Comparison of ENCODE assay signal across 21 mouse cellular contexts in the genomic region with DNA sequence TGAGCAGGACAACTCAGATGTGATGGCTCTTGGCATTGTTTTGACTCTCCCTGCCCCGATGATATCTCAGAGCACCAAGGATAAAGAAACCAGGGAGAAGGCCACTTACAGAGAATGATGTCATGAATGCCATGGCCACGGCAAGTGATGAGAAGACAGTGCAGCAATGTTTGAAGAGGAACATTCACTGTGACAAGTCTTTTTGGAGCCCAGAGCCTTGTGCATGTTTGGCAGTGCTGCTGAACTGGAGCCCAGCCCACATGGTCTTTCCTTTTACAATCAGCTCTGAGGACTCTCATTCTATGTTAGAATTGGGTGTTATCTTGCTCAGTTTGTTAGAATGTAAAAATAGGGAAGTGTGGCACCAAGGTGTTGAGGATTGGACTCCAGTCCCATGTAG. TPM values are rescaled to one million over a fixed set of nuclear protein-coding genes. Genes with fewer than 3 reads are reported as not detected.
DNase-seq lines count a peak whose midpoint lies in the region; ATAC-seq and TF ChIP-seq lines count a peak whose summit lies in the region.
"Had no signal": no experiment of that assay in that cellular context is flagged by ENCODE, and none has a peak within 500 bp of the region (broad histone marks: within the 10 kb centered on the region; RNA-seq: fewer than 3 reads in every experiment).

No protein-coding gene starts in this region.

- peak; percentile 75 for DNase-seq in adrenal gland, adult 8-10 months
- DNase-seq in adrenal gland, postnatal 25 days: no peak
- no peak for DNase-seq in heart, postnatal 0 days (ENCODE audit: low spot score)
- no peak for DNase-seq in heart, adult 9 months (ENCODE audit: low spot score in 2 of 2)
- DNase-seq in MEL-GATA-1-ER (ENCODE audit: extremely low read depth, low read depth): peak; percentile 33
- peak; percentile 65 to 67 for DNase-seq in adrenal gland, postnatal 36 days
- DNase-seq in lung, adult 18-20 months: no peak
- DNase-seq: cerebellum, adult 11-12 months; cerebellum, adult 9-10 months; gastrocnemius, postnatal 10 days; heart, postnatal 10 days; heart, postnatal 4 days; kidney, adult 8-10 months had no signal

- ATAC-seq in heart, postnatal 0 days (ENCODE audit: insufficient read depth, low read depth): no peak
- ATAC-seq: forebrain, embryonic 15.5 days; hindbrain, embryonic 16.5 days; inflammation-experienced regulatory T-cells, adult 6 months; intestine, postnatal 0 days had no signal

- H3K4me3 ChIP-seq in heart, postnatal 0 days (ENCODE audit: low read depth, low read length): no peak overlapping the region
- H3K4me3 ChIP-seq: embryonic facial prominence, embryonic 12.5 days; forebrain, embryonic 15.5 days; heart, embryonic 13.5 days; hindbrain, embryonic 12.5 days had no signal

- H3K9me3 ChIP-seq in heart, postnatal 0 days (replicated peaks; ENCODE audit: control insufficient read depth, low read length): no peaks in the 10 kb centered on the region
- H3K9me3 ChIP-seq: embryonic facial prominence, embryonic 12.5 days; forebrain, embryonic 15.5 days; heart, embryonic 13.5 days; hindbrain, embryonic 12.5 days had no signal

- H3K27ac ChIP-seq in heart, postnatal 0 days (ENCODE audit: low read depth): 0 out of 2 replicates have a peak overlapping the region, but pooled peaks have one; percentile 23
- H3K27ac ChIP-seq: embryonic facial prominence, embryonic 12.5 days; forebrain, embryonic 15.5 days; heart, embryonic 13.5 days; hindbrain, embryonic 12.5 days had no signal

- H3K4me2 ChIP-seq in heart, postnatal 0 days (ENCODE audit: low read depth, low read length): no peak overlapping the region
- H3K4me2 ChIP-seq: embryonic facial prominence, embryonic 12.5 days; forebrain, embryonic 15.5 days; heart, embryonic 13.5 days; hindbrain, embryonic 12.5 days had no signal

- WGBS in heart, postnatal 0 days: 27% methylated on average over 2 of the region's 2 CpGs

- peaks cover 17% of the 10 kb centered on the region for H3K4me1 ChIP-seq in heart, postnatal 0 days (ENCODE audit: control insufficient read depth, insufficient read depth)
- H3K4me1 ChIP-seq: embryonic facial prominence, embryonic 12.5 days; hindbrain, embryonic 12.5 days had no signal

- no peak for TF ChIP-seq EP300 in heart, postnatal 0 days (IDR thresholded peaks at IDR 0.05; ENCODE audit: low read depth)

- H3K27me3 ChIP-seq in heart, postnatal 0 days (ENCODE audit: control insufficient read depth, insufficient read depth, low read length): no peaks in the 10 kb centered on the region
- H3K27me3 ChIP-seq: CH12.LX; embryonic facial prominence, embryonic 12.5 days; forebrain, embryonic 15.5 days; heart, embryonic 13.5 days; hindbrain, embryonic 12.5 days had no signal

- peaks cover 15% of the 10 kb centered on the region; the same call in 1 of the 2 replicates for H3K36me3 ChIP-seq in heart, postnatal 0 days (replicated peaks; ENCODE audit: control insufficient read depth, insufficient read depth, low read length)

- TF ChIP-seq CTCF in heart, postnatal 0 days (IDR thresholded peaks at IDR 0.05; ENCODE audit: low read depth): no peak

- no peak overlapping the region for H3K9ac ChIP-seq in heart, postnatal 0 days (replicated peaks; ENCODE audit: low read depth, low read length)
- H3K9ac ChIP-seq: embryonic facial prominence, embryonic 12.5 days; forebrain, embryonic 15.5 days; heart, embryonic 13.5 days; hindbrain, embryonic 12.5 days had no signal

RNA-seq across cellular contexts. Expression of gene Yy1, which starts 15.7 kb away (rescaled TPM):
- total RNA-seq in adrenal gland, adult 8-10 months (2022): 10 to 100 TPM; 65.4 to 76.7 (median 70.7) TPM
- total RNA-seq in adrenal gland, postnatal 25 days (2021): 77.9 and 100 TPM in 2 replicates
- 21.5 and 32.7 TPM in 2 replicates for total RNA-seq in heart, postnatal 0 days (2014; rRNA removed; ENCODE audit: low replicate concordance)
- 7.1 and 7.6 TPM in 2 replicates for polyA plus RNA-seq in heart, postnatal 0 days (2015; fragmentation: Nextera tagmentation; extraction: Ambion mirVana)
- 10 to 100 TPM; 69.4 to 84.1 TPM for total RNA-seq in adrenal gland, postnatal 36 days (2021)

RNA-seq across cellular contexts. Expression of gene Slc25a29, which starts 27.2 kb away (rescaled TPM):
- total RNA-seq in adrenal gland, adult 8-10 months (2022): 10 to 100 TPM; 19.8 to 29.4 (median 23.8) TPM
- 20.7 and 25.5 TPM in 2 replicates for total RNA-seq in adrenal gland, postnatal 25 days (2021)
- 4.4 and 7.0 TPM in 2 replicates for total RNA-seq in heart, postnatal 0 days (2014; rRNA removed; ENCODE audit: low replicate concordance)
- 2.4 and 3.0 TPM in 2 replicates for polyA plus RNA-seq in heart, postnatal 0 days (2015; fragmentation: Nextera tagmentation; extraction: Ambion mirVana)
- total RNA-seq in adrenal gland, postnatal 36 days (2021): 10 to 100 TPM; 13.6 to 19.5 TPM

RNA-seq across cellular contexts. Expression of gene Slc25a47, which starts 27.4 kb away (rescaled TPM):
- total RNA-seq in adrenal gland, adult 8-10 months (2022): 10 to 100 TPM; 10.2 to 14.0 (median 12.2) TPM
- total RNA-seq in adrenal gland, postnatal 25 days (2021): 16.1 and 21.0 TPM in 2 replicates
- 11.3 and 15.3 TPM in 2 replicates for total RNA-seq in heart, postnatal 0 days (2014; rRNA removed; ENCODE audit: low replicate concordance)
- 4.4 and 5.9 TPM in 2 replicates for polyA plus RNA-seq in heart, postnatal 0 days (2015; fragmentation: Nextera tagmentation; extraction: Ambion mirVana)
- 10 to 100 TPM; 11.2 to 13.5 TPM for total RNA-seq in adrenal gland, postnatal 36 days (2021)

Comparison
In these comparisons a context has a peak if more than half of its experiments do, and no peak if none do; other contexts are left out.
1. DNase-seq: peak in adrenal gland, adult 8-10 months (single experiment), MEL-GATA-1-ER (single experiment) and adrenal gland, postnatal 36 days (2 of 2); none in adrenal gland, postnatal 25 days (single experiment), heart, postnatal 0 days (single experiment), heart, adult 9 months (0 of 2) and lung, adult 18-20 months (0 of 2).